Mouse (Mus musculus) heart, embryonic 10.5 days (tissue): ENCODE results near the gene P2ry13. TPM values are rescaled to one million over a fixed set of nuclear protein-coding genes. Genes with fewer than 3 reads are reported as not detected.
A peak's percentile ranks its signal among the peaks of the same experiment; 100 is the strongest.

Experiments
- DNase-seq: peaks from one replicate; pipeline ENCODE4 v3.0.0-alpha.2; 2017; ENCODE audit warnings: low spot score
- H3K27ac ChIP-seq: fragments of 300-500 bp; sonication (generic); 2 replicates; pipeline ENCODE4 v1.5.1; 2016; ENCODE audit warnings: mild to moderate bottlenecking
- H3K27me3 ChIP-seq: fragments of 300-500 bp; sonication (generic); 2 replicates; pipeline ENCODE4 v1.6.1; 2016; ENCODE audit warnings: mild to moderate bottlenecking; ENCODE audit not compliant: poor library complexity, insufficient read depth, severe bottlenecking
- H3K36me3 ChIP-seq: fragments of 300-500 bp; sonication (generic); 2 replicates; pipeline ENCODE4 v1.6.1; 2016; ENCODE audit warnings: mild to moderate bottlenecking, moderate library complexity
- H3K4me1 ChIP-seq: fragments of 300-500 bp; sonication (generic); 2 replicates; pipeline ENCODE4 v1.6.1; 2016; ENCODE audit warnings: mild to moderate bottlenecking
- H3K4me3 ChIP-seq: fragments of 300-500 bp; sonication (generic); 2 replicates; pipeline ENCODE4 v1.5.1; 2016; ENCODE audit warnings: mild to moderate bottlenecking, moderate library complexity
- H3K9me3 ChIP-seq: fragments of 300-500 bp; sonication (generic); 2 replicates; pipeline ENCODE4 v1.6.1; 2016; ENCODE audit warnings: mild to moderate bottlenecking, moderate library complexity
- WGBS: fragments of 180-500 bp; shearing (Covaris S2); methylation state at CpG from one replicate; pipeline ENCODE4 v1.1.7; 2016; 5-methylcytosine and 5-hydroxymethylcytosine counted together
- polyA plus RNA-seq: library from polyadenylated mRNA; unstranded; fragments of >200 nt; fragmentation: Nextera tagmentation; extraction: Ambion mirVana; gene quantifications from 2 replicates; pipeline ENCODE4 v1.2.1, GENCODE M21; 2016

The P2ry13 gene
- 0.16 and 0.29 TPM in 2 replicates for polyA plus RNA-seq

DNA sequence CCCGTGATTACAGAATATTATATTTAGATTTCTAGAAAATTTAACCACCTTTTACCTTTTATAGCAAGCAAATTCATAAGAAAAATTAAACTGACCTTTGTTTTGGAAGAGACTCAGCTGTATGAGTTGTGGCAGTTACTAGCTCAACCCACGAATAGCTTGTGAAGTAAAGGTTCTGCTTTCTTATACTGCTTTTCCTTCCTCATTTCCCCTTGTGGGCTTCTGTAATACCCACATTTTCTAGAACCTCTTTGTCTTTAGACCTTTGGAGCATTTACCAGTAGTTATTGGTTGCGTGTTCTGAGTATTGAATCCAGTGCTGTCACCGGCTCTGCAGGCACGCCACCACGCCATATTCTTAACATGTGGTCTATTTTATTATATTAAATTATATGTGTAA lies at the start of gene P2ry13:
TSS of gene P2ry13 (minus strand) at position 156 of the 400 bp plus-strand sequence.
- DNase-seq, result no peak
- no peaks in the 10 kb centered on the region for H3K9me3 ChIP-seq
- 93% methylated on average over 6 of the region's 6 CpGs for WGBS

DNA sequence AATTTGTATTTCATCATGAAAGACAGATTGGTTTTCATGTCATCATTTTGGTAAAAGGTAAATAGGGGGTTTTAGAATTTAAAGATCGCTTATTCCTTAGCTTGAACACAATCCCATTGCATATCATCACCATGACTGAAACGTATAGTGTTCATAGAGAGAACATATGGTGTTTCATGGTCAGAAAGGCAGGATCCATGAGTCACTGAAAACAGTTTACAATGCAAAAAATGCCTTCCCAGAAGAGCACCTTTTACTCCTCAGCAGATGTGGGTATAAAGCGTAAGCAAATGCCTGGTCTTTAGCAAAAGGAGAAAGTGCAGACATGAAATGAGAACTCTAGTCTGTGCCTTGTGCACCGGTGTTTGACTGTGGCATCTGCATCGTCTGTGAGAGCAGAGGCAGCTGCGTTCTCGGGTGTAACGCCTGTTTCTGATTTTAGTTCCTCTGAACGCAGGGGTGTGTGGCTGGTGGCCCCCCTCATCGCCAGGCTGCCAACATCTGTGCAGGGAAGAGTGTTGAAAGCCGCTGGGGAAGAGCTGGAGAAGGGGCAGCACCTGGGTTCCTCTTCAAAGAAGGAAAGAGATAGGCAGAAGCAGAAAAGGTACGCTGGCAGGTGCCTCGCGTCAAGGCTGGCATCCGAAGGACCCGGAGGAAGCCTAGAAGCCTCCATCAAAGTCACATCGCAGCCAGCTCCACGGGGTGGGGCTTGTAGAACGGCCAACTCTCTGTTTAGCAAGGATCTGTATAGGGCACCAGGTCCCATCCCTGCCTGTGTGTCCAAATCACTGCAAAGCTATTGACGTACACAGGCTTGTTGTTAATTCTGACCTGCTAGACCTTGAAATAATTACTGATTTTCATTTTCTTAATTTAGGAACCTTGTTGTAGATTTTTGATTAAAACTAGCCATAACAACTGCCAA lies 47.3 kb upstream of the P2ry13 start:
- DNase-seq, result no peak
- H3K27ac ChIP-seq, result no peak overlapping the region
- 0 out of 2 replicates have a peak, but pooled peaks cover 2% of the 10 kb centered on the region for H3K36me3 ChIP-seq
- no peaks in the 10 kb centered on the region for H3K9me3 ChIP-seq
- no peaks in the 10 kb centered on the region for H3K27me3 ChIP-seq
- H3K4me3 ChIP-seq, result no peak overlapping the region
- no peaks in the 10 kb centered on the region for H3K4me1 ChIP-seq
- 87% methylated on average over 20 of the region's 20 CpGs for WGBS

More for the DNA sequence above, at the start of gene P2ry13:
- H3K27ac ChIP-seq, result no peak within 1 kb of the TSS
- no peaks in the 10 kb centered on the region for H3K36me3 ChIP-seq
- no peak within 1 kb of the TSS for H3K4me3 ChIP-seq
- H3K27me3 ChIP-seq, result no peaks in the 10 kb centered on the region
- peaks cover 2% of the 10 kb centered on the region; the same call in 1 of the 2 replicates for H3K4me1 ChIP-seq

DNA sequence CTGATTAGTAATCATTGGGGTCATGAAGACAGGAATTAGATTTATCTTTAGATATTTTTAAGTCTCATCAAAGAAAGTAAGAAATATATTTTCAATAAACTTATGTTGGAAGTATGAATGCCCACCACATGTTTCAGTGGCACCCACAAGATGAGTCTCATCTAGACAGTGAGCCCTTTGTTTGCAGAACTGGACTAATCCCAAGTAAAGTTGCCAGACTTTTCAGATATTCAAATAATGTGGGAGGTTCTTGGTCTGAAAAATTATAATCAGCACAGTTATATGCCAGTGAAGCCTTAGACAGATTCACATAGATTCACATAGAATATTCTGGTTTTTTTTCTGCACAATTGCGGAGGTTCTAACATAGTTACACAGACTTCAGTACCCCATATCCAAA lies 39.8 kb upstream of the P2ry13 start:
- H3K9me3 ChIP-seq, result no peaks in the 10 kb centered on the region
- 89% methylated on average over 1 of the region's 1 CpGs for WGBS
- H3K36me3 ChIP-seq, result no peaks in the 10 kb centered on the region
- H3K27ac ChIP-seq, result no peak overlapping the region
- H3K4me1 ChIP-seq, result no peaks in the 10 kb centered on the region
- H3K4me3 ChIP-seq, result no peak overlapping the region
- DNase-seq, result no peak
- no peaks in the 10 kb centered on the region for H3K27me3 ChIP-seq

- Histone ChIP-seq H3K27ac (no peak overlapping the region), H3K36me3 (no peaks in the 10 kb centered on the region), H3K4me3 (no peak overlapping the region), H3K4me1 (no peaks in the 10 kb centered on the region), H3K27me3 (no peaks in the 10 kb centered on the region), H3K9me3 (no peaks in the 10 kb centered on the region)
- DNase-seq, result no peak
- 89% methylated on average over 6 of the region's 6 CpGs for WGBS
Measured at GRCm38 (mm10) chr3:59248031-59248430, 37.3 kb upstream of the P2ry13 start.

- no peaks in the 10 kb centered on the region for H3K36me3 ChIP-seq
- 64% methylated on average over 6 of the region's 6 CpGs for WGBS
- no peak overlapping the region for H3K27ac ChIP-seq
- H3K4me3 ChIP-seq, result no peak overlapping the region
- no peaks in the 10 kb centered on the region for H3K9me3 ChIP-seq
- no peaks in the 10 kb centered on the region for H3K4me1 ChIP-seq
- H3K27me3 ChIP-seq, result no peaks in the 10 kb centered on the region
- DNase-seq, result no peak
Measured at GRCm38 (mm10) chr3:59243384-59243783, 32.7 kb upstream of the P2ry13 start.

GRCm38 (mm10) chr3:59234878-59235277 lies 24.2 kb upstream of the P2ry13 start:
- H3K9me3 ChIP-seq, result no peaks in the 10 kb centered on the region
- H3K27ac ChIP-seq, result no peak overlapping the region
- H3K27me3 ChIP-seq, result no peaks in the 10 kb centered on the region
- H3K4me3 ChIP-seq, result no peak overlapping the region
- no peak for DNase-seq
- no peaks in the 10 kb centered on the region for H3K4me1 ChIP-seq
- H3K36me3 ChIP-seq, result no peaks in the 10 kb centered on the region
- WGBS, result 79% methylated on average over 5 of the region's 5 CpGs

- 73% methylated on average over 3 of the region's 3 CpGs for WGBS
- Histone ChIP-seq H3K9me3 (no peaks in the 10 kb centered on the region), H3K27me3 (no peaks in the 10 kb centered on the region), H3K4me1 (peaks cover 9% of the 10 kb centered on the region), H3K4me3 (no peak overlapping the region), H3K27ac (no peak overlapping the region), H3K36me3 (no peaks in the 10 kb centered on the region)
- DNase-seq, result no peak
Measured at GRCm38 (mm10) chr3:59230912-59231311, 20.2 kb upstream of the P2ry13 start.

- Histone ChIP-seq H3K27me3 (no peaks in the 10 kb centered on the region), H3K27ac (peak overlapping the region; percentile 33), H3K36me3 (no peaks in the 10 kb centered on the region), H3K9me3 (no peaks in the 10 kb centered on the region), H3K4me3 (no peak overlapping the region), H3K4me1 (peaks cover 9% of the 10 kb centered on the region)
- no peak for DNase-seq
- 60% methylated on average over 10 of the region's 10 CpGs for WGBS
Measured at GRCm38 (mm10) chr3:59228730-59229551, 18.3 kb upstream of the P2ry13 start.

GRCm38 (mm10) chr3:59227696-59228095 lies 17.0 kb upstream of the P2ry13 start:
- Histone ChIP-seq H3K27me3 (no peaks in the 10 kb centered on the region), H3K4me3 (no peak overlapping the region), H3K9me3 (no peaks in the 10 kb centered on the region), H3K27ac (no peak overlapping the region), H3K4me1 (peaks cover 9% of the 10 kb centered on the region), H3K36me3 (no peaks in the 10 kb centered on the region)
- DNase-seq, result no peak
- WGBS, result 94% methylated on average over 9 of the region's 9 CpGs

DNA sequence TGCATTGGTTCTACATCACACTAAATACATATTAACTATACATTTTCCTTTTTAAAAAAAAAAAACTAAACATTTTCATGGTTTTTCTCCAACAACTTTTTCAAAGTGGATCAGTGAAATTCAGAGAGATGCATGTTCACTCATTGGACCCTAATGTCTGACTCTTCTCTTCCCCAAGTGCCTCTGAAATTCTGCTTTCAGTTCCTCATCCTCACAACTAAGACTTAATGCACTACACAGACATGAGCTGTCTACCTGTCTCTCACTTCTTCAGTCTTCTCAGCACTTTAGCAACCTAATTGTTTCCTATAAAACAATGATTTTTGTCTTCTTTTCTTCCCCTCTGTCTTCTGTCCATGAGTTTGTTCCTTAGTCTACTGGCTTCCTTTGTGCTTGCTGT lies 14.7 kb upstream of the P2ry13 start:
- no peak overlapping the region for H3K27ac ChIP-seq
- H3K4me3 ChIP-seq, result no peak overlapping the region
- no peaks in the 10 kb centered on the region for H3K27me3 ChIP-seq
- H3K36me3 ChIP-seq, result no peaks in the 10 kb centered on the region
- DNase-seq, result no peak
- no peaks in the 10 kb centered on the region for H3K9me3 ChIP-seq
- H3K4me1 ChIP-seq, result peaks cover 9% of the 10 kb centered on the region

DNA sequence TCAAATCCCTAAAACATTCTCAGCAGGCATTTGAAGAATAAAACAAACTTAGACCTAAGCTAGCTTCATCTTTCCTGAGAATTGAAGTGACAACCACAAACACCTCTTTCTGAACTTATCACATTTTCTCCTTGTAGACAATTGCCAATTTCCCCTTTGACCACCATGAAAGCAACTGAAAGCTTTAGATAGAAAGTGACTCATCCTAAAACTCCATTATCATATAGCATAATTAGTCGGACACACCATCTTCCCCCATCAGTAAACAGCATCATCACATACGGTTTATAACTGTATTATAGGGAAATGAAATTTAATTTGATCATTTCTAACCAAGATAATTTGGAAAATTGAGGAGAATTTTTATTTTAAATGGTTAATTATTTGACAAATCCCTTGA lies 11.6 kb upstream of the P2ry13 start:
- no peaks in the 10 kb centered on the region for H3K4me1 ChIP-seq
- no peaks in the 10 kb centered on the region for H3K27me3 ChIP-seq
- H3K9me3 ChIP-seq, result no peaks in the 10 kb centered on the region
- H3K27ac ChIP-seq, result no peak overlapping the region
- no peak overlapping the region for H3K4me3 ChIP-seq
- WGBS, result 88% methylated on average over 2 of the region's 2 CpGs
- no peak for DNase-seq
- no peaks in the 10 kb centered on the region for H3K36me3 ChIP-seq

- DNase-seq, result no peak
- Histone ChIP-seq H3K27me3 (no peaks in the 10 kb centered on the region), H3K36me3 (no peaks in the 10 kb centered on the region), H3K27ac (no peak overlapping the region), H3K9me3 (no peaks in the 10 kb centered on the region), H3K4me3 (no peak overlapping the region), H3K4me1 (no peaks in the 10 kb centered on the region)
- WGBS, result 87% methylated on average over 2 of the region's 2 CpGs
Measured at GRCm38 (mm10) chr3:59219326-59219725, 8.6 kb upstream of the P2ry13 start.

- Histone ChIP-seq H3K9me3 (no peaks in the 10 kb centered on the region), H3K4me1 (no peaks in the 10 kb centered on the region), H3K4me3 (no peak overlapping the region), H3K27me3 (no peaks in the 10 kb centered on the region), H3K36me3 (no peaks in the 10 kb centered on the region), H3K27ac (no peak overlapping the region)
- WGBS, result 91% methylated on average over 10 of the region's 10 CpGs
- no peak for DNase-seq
Measured at GRCm38 (mm10) chr3:59217211-59217610, 6.5 kb upstream of the P2ry13 start.
